Comparison of ENCODE assay signal across 10 mouse cellular contexts in genomic region chr17:44693552-44693951, GRCm38 (mm10).
"Had no signal": no experiment of that assay in that cellular context is flagged by ENCODE, and none has a peak within 500 bp of the region (broad histone marks: within the 10 kb centered on the region; RNA-seq: fewer than 3 reads in every experiment).

No protein-coding gene starts in this region.

- ATAC-seq: midbrain, embryonic 16.5 days had no signal

- DNase-seq: lung, adult 18-20 months; lung, embryonic 14.5 days; lung, postnatal 10 days; lung, postnatal 4 days; midbrain, embryonic 14.5 days; right cerebral cortex, postnatal 14 days; thymus, adult 18-20 months; thymus, postnatal 14 days; thymus, postnatal 36 days had no signal
